Mouse (Mus musculus): ENCODE data around the gene Rabep1.
A peak's percentile ranks its signal among the peaks of the same experiment; 100 is the strongest.

The Rabep1 gene

DNA sequence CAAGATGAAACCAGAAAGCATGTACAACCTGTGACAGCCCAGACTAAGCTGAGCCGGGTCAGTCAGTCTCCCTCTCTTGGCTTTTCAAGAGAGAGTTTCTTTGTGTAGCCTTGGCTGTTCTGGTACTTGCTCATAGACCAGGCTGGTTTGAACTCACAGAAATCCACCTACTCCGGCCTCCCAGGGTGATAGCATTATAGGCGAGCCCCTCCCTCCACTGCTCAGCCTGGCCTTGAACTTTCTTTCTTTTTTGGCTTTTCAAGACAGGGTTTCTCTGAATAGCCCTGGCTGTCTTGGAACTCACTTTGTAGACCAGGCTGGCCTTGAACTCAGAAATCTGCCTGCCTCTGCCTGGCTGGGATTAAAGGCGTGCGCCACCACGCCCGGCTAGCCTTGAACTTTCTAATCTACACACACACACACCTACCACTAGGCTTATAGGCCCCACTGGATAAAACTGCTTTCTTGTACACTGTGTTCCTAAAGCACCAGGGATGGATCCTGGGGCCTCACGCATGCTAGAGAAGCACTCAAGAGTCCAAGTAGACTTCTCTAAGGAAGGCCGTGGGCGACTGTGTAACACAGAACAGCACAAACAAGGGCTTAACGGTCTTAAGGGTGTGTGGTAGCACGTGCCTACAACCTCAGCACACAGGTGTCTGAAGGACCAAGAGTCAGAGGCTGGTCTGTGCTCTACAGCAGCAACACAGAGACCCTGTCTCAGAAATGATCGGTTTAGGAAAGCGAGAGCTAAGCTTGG lies 136.4 kb downstream of the Rabep1 start:
- DNase-seq = no peak

DNA sequence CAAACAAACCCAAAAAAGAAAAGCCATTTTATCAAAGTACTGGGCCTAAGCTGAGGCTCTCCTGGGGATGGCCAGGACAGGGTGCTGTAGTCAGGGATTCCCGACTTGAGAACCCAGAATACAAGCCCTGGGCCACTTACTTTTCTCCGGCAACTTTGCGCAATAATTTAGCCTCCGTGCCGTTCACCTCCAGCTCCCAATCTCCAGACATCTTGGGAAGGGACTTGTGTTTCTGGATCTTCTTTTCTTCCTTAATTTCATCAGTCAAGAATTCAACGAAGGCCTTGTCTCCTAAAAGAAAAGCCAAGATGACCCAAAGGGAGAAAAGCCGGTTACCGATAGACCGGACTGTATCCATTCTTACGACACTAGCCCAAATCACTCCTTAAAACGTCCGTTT lies 137.5 kb downstream of the Rabep1 start:
- DNase-seq = no peak

DNA sequence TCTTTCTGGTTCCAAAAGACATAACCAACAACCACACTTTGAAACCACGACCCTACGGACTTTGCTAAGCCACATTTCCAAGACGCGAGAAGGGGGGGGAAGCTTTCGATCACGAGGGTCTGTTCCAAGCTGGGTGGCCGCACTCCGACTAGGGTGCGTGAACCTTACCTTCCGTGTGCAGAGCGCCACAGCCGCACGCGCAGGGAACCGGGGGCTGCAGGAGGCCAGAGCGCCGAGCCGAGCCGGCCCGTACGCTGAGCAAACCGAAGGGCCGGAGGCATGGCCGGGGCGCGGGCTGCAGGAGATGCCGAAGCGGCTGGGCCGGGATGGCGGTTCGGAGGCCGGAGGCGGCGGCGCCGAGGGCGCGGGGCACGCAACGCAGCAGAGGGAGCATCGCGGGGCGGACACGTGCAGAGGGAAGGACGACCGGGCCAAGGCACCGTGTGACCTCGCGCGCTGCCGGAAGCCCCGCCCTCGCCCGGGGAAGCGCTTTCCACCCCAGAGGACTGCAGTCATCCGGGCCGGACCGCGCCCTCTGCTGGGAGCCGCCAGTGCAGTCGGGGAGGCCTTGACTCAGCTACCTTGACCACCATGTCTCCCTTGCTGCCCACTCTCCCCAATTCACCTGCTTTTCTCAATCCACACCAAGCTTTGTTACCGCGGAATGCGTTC lies 138.1 kb downstream of the Rabep1 start, which contains the start of gene C1qbp:
Gene C1qbp (minus strand): TSS at position 470 of the 672 bp plus-strand sequence.
- DNase-seq = peak; percentile 94
